Mouse (Mus musculus): ENCODE data around the gene Fgfr2.

The Fgfr2 gene

DNA sequence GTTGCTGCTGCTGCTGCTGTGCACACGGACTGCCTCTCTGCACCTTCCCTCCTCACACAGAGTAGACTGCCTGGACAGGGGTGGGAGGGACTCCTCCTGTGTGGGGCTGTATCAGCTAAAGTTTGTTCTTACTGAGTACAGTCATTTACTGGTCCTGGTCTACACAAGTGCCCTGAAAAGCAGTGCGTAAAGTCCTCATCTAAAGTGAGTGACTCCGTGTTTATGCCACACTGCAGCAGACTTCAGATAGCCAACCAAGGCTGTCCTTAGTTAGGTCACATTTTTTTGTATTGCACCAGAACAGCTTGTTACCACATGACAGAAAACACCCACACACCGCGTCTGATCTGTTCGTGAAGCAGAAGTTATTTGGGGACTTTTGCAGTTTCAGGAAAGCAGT, 2230.2 kb downstream of the Fgfr2 start:
- CTCF ChIA-PET: interaction anchor here (0.5 kb wide), 1 partner anchor 43 kb away, joined by 6 read pairs; no protein-coding TSS in a partner anchor

DNA sequence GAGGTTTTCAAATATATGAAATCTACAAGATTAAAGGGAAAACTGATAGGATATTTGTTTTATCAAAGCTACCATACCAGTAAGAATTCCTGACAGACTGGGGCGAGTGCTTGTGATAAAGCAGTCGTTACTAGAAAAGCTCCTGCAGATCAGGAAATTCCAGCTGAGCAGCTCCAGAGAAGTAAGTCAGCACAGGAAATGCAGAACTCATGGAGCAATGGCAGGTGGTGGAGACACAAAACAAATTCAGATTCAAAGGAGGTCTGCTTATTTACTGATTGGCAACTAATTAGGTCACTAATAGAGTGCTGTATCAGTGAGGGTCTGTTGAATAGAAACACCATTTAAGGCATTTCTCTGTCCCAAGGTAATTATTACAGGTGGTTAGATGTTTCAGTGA, 2232.3 kb downstream of the Fgfr2 start:
- CTCF ChIA-PET: no interaction called here

DNA sequence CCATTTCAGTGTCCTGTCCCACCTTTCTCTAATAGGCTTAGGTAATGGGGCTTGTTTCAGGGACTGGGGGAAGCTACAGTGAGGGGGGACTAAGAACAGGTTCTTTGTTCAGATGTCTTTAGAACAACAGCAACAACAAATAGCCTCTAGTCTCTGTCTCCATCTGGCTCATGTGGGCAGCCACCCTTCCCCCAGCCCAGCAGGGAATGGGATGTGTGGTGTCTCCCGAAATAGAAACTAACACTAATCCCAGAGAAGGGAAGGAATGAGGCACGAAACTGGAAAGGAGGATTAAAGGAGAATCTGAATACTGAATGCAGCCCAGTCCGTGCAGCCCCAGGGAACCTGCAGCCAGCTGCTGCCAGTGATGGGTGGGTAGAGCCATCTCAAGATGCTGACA, 2235.2 kb downstream of the Fgfr2 start:
- CTCF ChIA-PET: no interaction called here

DNA sequence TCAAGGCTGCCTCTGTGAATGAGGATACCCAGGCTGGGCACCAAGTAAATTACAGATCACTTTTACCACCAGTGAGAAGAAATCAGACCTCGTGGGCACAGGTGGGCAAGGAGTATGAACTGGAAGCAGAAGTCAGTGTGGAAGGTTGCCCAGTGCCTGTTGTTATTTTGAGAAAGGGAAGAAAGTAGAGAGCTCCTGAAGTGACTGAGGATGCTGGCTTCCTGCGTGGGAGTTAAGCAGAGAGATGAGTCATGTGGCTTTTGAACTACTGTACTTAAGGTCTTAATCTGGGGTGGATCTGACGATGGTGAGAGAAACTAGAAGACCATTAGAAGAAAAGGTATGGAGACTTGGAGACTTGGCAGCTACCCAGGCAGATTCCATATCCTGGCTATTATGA, 2236.9 kb downstream of the Fgfr2 start:
- CTCF ChIA-PET: no interaction called here

DNA sequence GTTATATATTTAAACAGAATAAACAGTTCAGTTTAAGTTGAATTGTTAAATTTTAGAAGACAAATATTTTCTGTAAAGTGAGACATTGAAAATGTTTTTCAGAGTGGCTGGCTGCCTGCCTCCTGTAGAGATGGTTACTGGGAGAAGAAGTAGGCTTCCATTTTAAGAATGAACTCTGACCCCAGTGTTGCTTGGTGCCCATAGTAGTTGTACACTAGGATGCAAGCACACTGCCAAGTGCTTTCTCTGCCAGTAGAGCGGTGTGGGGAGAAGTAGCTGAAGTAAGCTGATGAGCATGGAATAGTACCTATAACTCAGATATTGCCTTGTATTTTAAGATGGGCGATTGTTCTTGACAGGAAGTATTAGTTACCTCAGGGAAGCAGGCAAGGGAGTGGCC, 2239.0 kb downstream of the Fgfr2 start:
- CTCF ChIA-PET: no interaction called here

DNA sequence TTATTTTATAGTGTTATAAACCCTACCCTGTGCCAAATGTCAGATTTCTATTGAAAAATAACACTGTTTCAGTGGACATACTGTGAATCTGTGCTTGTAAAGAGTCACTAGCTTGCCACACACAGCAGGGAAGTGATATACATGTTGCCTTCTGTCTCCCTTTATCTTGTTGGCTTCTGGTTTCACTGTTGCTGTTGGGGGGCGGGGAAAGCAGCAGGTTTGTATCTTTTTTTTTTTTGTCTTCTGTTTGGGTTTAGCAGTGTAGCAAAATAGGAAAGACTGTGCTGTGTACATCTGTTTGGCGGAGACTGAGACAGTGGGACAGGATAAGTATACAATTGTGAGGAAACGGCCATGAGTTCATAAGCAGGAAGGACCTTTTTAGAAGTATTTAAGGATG, 2255.9 kb downstream of the Fgfr2 start:
- CTCF ChIA-PET: interaction anchor here (0.6 kb wide), 1 partner anchor 40 kb away, joined by 14 read pairs; no protein-coding TSS in a partner anchor

DNA sequence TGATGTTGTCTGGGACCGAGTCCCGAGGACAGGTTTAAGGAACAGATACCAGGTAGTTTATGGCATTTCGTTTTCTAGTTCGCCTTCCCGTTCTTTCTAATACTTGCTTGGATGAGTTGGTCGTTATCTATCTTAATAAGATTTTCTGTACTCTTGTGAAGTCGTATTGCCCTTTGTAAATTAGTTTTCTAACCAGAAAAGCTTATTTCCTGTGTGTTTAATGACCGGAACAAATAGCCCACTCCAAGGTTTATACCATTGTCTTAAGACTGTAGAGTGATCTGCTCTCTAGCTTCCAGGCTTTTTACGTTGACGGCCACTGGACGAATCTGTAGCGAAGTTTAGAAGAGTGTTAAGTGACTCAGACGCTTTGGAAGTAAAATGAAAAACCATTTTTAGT, 2256.5 kb downstream of the Fgfr2 start:
- CTCF ChIA-PET: no interaction called here

DNA sequence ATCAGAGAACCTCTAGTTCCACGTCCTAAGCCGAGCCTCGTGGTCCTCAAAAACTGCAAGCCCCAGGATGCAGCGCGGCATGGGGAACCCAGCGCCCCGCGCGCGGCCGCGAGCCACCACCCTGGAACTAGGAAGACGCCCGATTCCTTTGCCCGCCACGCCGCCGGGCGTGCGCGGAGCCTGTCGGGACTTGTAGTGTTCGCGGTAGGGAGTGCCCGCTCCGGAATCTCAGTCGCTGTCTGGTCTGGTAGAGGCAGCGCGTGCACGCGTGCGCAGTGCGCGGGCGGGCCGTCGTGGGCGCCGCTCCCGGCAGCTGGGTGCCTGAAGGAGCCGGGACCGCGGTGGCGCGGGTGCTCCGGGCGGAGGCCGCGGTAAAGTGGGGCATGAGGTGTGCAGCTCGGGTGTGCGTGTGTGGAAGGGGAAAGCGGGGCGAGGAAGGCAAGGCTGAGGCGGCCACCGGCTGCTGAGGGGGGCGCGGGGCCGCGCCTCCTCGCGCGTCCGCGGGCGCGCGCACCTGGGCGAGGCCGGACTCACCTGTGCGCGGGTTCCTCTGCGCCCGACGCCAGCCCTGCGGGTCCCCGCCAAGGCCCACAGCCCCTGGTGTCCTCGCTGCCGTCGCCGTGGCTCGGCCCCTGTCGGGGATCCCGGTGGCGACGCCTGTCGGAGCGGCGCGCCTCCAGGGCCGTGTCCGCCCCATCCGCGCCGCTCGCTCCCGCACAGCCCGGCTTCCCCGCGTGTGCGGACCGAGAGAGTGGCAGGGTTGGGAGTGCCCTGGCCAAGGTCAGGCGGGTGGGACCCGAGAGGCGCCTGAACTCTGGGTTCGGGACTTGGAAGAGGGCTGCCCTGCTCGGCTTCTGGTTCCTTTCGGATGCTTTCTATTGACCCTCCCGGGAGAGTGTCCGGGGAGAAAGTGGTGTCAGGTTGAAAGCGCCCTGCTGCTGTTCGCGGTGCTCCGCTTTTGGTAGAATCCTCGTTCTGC, 2257.2 kb downstream of the Fgfr2 start, which contains the start of gene Plekha1:
Gene Plekha1 (plus strand): TSS at position 144 of the 979 bp plus-strand sequence.
- CTCF ChIA-PET: no interaction called here

DNA sequence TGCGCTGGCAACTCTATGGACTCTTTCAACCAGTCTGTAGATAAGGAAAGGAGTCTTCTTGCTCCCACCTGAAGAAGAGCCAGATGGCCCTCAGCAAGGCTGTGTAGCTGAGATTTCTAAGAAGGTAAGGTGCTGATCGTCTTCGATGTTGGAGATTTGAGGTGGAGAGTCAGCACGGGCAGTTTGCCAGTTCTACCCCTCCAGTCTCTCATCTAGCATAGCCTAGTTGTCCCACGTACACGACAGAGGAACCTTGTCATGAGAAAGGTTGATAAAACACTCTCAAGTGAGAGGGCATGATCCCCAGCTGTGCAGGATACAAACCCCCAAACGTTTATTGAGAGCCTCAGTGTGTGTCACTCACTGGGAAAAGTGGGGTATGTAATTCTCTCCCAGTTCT, 2258.4 kb downstream of the Fgfr2 start:
- CTCF ChIA-PET: no interaction called here

DNA sequence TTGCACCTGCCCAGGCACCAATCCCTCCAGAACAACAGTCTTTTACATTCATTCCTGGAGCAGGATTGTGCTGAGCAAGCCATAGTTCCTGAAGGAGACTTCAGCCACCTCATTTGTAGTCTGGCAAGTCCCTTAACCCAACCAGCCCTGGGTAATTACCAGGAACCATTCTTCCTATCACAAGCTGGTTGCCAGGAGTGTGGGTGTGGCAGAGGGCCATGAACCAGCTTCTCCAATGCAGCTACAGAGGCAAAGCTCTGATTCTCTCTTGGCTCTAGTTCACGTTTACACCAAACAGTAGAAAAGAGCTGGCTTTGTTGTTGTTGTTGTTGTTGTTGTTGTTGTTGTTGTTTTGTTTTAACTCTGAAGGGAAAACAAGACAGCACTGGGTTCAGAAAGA, 2260.6 kb downstream of the Fgfr2 start:
- CTCF ChIA-PET: no interaction called here

DNA sequence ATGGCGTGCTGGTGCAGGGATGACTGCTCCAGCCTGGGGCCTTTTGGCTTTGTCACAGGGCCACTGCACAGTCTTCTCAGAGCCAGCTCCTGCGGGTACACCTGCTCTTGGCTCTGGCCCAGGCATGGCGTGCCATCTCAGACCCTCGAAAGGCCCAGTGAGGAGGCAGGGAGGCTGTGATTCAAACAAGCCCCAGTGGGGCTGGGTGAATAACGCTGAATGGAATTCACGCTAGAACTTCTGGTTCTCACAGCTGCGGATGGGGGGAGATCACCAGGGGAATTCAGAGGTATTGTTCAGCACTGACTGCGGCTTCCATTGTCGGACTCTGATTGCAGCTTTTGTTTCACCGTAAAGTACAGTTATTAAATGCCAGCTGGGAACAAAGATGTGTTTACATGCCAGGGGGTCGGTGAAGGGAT, 2262.4 kb downstream of the Fgfr2 start:
- CTCF ChIA-PET: no interaction called here

DNA sequence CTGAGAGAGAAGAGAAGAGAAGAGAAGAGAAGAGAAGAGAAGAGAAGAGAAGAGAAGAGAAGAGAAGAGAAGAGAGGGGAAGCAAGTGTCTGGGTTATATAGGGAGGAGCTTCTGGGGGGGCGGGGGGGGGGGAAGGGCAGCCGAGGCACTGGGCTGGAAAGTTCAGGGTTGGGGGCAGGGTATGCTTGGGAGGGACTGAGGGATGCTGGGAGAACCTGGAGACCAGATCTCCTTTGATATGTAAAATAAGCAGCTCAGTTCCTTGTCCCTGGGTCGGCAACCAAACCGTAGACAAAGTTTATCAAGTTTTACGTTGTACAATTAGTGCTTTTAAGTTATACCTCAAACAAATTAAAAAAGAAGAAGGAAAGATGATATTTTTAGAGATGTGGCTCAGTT, 2263.2 kb downstream of the Fgfr2 start:
- CTCF ChIA-PET: interaction anchor here (0.7 kb wide), 1 partner anchor 94 kb away, joined by 4 read pairs; no protein-coding TSS in a partner anchor

DNA sequence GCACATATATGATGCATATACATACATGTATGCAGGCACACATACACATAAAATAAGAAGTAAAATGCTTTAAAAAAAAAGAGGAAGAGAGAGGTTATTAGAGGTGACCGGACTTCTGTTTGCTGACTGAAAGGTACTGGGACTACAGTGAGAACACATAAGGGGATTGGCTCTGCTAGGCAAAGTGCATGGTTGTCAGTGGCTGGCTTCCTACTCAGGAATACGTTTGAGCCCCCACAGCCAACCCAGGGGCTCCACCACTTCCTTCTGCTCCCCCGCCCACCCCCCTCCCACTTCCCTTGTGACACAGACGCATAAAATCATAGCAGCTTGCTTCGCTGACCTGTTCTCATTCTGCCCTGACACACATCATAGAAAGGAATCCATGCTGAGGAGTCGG, 2265.2 kb downstream of the Fgfr2 start:
- CTCF ChIA-PET: no interaction called here

DNA sequence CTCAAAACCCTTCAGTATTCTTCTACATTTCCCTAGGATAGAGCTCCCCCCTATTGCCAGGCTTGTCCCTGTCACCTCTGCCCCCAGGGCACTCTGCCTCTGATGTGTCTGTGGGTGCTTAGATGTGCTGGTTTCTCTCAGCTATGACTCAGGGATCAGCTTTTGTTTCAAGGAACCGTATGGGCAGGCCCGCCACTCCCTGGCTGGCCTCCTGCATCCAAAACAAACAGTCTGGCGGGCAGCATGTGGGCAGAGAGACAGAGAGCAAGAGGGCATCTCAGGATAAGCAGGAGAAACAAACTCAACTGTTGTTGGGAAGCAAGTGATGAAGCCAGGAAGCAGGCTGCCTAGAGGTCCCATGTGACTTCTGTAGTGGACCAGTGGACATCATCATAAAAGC, 2267.5 kb downstream of the Fgfr2 start:
- CTCF ChIA-PET: no interaction called here

DNA sequence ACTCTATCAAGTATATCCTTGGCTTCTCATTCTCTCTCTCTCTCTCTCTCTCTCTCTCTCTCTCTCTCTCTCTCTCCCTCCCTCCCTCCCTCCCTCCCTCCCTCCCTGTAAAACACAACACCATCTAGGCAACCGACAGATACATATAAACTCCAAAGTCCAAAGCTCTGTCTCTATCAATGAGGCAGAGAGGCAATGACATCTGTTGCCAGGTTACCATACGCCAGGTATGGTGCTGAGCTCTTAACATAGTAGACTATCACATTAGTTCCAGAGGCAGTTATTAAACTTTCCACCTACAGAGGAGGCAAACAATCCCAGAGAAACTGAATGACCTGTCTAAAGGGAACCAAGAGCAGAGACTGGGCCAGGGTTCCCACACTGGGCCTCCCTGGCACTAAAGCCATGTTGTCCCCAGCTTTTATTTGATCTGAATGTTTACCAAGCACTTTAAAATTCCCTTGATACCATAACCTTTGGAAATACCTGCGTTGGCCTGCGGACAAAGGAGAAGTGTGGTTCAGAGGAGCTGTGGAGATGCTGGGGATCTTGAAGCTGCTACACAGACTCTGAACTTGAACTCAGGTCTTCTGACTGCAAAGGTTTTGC, 2268.4 kb downstream of the Fgfr2 start:
- CTCF ChIA-PET: no interaction called here

DNA sequence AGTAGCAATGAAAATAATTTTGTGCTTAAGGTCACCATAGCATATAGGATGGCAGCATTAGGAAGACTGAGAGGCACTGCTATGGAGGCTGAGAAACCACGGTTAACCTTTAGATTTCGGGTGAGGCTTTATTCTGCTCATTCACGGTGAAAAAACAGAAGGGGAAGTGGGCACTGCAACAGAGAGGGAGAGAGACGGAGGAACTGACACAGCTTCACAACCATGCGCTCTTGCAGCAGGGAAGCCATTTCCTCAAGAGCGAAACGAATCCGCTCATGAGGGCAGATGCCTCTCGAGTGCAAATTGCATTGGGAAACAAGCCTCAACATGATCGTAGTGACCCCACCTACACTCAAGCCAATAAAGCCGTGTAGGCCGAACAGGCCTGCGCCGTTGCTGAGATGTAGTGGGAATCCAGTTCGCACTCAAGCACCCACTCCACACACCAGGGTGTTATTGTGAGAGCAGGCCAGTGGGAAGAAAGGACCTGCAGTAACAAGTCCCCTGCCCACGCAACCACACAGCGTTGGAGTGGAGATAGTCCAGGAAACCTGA, 2275.9 kb downstream of the Fgfr2 start:
- CTCF ChIA-PET: no interaction called here

DNA sequence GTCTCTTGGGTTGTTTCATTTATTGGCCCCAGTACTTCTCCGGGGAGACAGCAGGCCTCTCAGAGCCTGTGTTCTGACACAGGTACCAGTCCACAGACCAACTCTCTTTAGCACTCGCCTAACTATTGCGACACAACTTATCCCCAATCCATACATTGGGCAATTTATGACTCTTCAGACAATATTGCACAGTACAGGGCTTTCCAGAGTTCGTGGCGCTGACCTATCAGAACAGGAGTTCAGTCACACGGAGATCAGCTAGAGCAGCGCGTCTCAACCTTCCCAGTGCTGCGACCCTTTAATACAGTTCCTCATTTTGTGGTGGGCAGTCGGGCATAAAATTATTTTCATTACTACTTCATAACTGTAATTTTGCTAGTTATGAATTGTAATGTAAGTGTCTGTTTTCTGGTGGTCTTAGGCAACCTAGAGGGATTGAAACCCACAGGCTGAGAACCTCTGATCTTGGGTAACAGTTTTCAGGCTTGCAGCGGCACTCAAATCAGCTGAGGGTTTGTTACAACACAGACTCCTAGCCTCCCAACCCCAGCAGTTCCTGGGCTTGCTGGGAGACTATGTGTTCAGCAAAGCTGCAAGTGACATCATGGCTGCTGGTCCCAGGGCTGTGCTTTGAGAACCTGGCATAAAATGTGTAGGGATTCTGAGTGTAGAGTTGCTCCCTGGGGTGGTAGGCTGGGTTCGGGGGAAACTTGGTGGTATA, 2283.6 kb downstream of the Fgfr2 start:
- CTCF ChIA-PET: no interaction called here

DNA sequence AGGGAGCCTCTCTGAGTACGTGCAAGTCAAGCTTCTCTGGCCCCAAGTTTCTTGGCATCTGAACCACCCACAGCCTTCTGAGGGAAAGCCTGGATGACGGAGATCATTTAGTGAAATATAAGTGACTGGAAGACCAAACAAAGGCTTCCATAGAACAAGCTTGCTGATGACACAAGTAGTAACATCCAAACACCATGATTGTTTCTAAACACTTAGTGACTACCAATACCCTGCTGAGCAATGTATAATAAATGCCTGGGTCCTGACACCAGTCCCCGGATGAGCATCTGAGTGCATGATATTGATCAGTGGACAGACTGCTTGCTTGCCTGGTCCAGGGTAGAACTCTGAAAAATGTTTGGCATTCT, 2284.5 kb downstream of the Fgfr2 start:
- CTCF ChIA-PET: no interaction called here

DNA sequence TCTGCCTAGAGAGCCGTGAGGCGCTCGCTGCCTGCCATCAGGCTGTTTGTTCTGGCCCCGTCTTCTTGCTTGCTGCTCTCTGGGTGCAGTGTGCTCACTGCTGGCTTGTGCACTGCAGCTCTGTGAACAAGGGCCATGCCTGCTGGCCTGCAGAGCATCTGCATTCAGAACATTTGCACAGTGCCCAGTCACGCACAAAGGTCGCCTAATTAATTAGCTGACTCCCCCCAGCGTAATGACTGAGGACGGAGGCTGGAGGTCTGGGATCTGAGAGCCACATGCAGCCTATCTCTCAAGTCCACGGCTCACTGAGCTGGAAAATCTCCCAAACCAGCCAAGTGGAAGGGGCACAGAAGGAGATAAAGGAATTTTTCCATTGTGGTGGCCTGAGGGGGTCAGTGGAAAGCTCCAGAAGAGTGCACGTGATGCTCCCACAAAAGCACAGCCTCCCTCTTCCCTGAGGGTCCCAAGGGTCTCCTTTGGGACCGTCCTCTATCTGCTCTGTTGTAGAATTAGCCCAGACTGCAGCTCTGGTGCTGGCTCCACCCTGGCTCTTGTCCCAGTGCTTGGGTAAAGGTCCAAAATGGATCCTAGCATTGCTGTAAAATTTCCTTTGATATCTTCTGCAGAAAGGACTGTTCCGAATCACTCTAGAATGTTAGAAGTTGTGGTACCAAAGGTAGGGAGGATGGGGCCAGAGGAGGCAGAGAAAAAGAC, 2285.1 kb downstream of the Fgfr2 start:
- CTCF ChIA-PET: no interaction called here

DNA sequence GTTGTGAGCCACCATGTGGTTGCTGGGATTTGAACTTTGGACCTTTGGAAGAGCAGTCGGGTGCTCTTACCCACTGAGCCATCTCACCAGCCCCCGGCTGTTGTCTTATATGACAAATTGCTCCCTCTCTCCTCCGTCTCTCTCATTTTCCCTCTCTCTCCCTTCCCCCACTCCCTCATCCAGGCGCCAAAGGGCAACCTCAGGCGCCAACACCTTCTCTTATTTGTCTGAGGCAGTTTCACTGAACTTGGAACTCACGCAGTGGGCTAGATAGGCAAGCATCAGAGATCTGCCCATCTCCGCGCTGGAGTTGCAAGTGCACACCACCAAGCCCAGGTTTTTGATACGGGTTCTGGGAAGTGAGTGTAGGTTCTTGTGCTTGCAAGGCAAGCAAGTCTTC, 2287.1 kb downstream of the Fgfr2 start:
- CTCF ChIA-PET: interaction anchor here (0.6 kb wide), 1 partner anchor 35 kb away, joined by 6 read pairs; no protein-coding TSS in a partner anchor
